Mouse (Mus musculus) gastrocnemius, adult 8-10 months (tissue): ENCODE data around the gene Btbd16. TPM values are rescaled to one million over a fixed set of nuclear protein-coding genes. Genes with fewer than 3 reads are reported as not detected.

Experiments
- DNase-seq, 2 experiments: peaks; one replicate each; pipeline ENCODE4 v3.0.0; 2022; ENCODE audit warnings: low spot score in 2 of 2
- total RNA-seq, 4 experiments: library from RNA; stranded (reverse); gene quantifications; 2 replicates each; pipeline ENCODE4 v1.2.4; 2022

The Btbd16 gene
- under 1 TPM in 1 of 4 experiments, not detected in 3; 0.21 TPM for total RNA-seq

- DNase-seq: no peak
These were observed at the start of gene Btbd16 for GRCm38 (mm10) chr7:130773914-130774630. Gene Btbd16, plus strand, starts transcription at chr7:130774069.

GRCm38 (mm10) chr7:130726185-130726584 is 47.7 kb upstream of the Btbd16 start:
- DNase-seq: no peak

GRCm38 (mm10) chr7:130726724-130727422 is 47.0 kb upstream of the Btbd16 start:
- no peak for DNase-seq

- DNase-seq: no peak
These were observed 46.3 kb upstream of the Btbd16 start for GRCm38 (mm10) chr7:130727560-130727959.

- no peak for DNase-seq
These were observed 42.1 kb upstream of the Btbd16 start for GRCm38 (mm10) chr7:130731792-130732191.

- no peak for DNase-seq
These were observed 41.0 kb upstream of the Btbd16 start for GRCm38 (mm10) chr7:130732908-130733307.

GRCm38 (mm10) chr7:130733423-130733822 is 40.4 kb upstream of the Btbd16 start:
- no peak for DNase-seq

- no peak for DNase-seq
These were observed 39.6 kb upstream of the Btbd16 start for GRCm38 (mm10) chr7:130734195-130734787.

GRCm38 (mm10) chr7:130741099-130741498 is 32.8 kb upstream of the Btbd16 start:
- DNase-seq: no peak

GRCm38 (mm10) chr7:130743239-130744025 is 30.4 kb upstream of the Btbd16 start:
- no peak for DNase-seq

GRCm38 (mm10) chr7:130749165-130749564 is 24.7 kb upstream of the Btbd16 start:
- no peak for DNase-seq

- no peak for DNase-seq
These were observed 22.9 kb upstream of the Btbd16 start for GRCm38 (mm10) chr7:130750752-130751490.

GRCm38 (mm10) chr7:130751678-130752077 is 22.2 kb upstream of the Btbd16 start:
- DNase-seq: no peak

GRCm38 (mm10) chr7:130754790-130755189 is 19.1 kb upstream of the Btbd16 start:
- no peak for DNase-seq

GRCm38 (mm10) chr7:130756343-130756835 is 17.5 kb upstream of the Btbd16 start:
- DNase-seq: no peak

- DNase-seq: no peak
These were observed 16.5 kb upstream of the Btbd16 start for GRCm38 (mm10) chr7:130757326-130757865.

GRCm38 (mm10) chr7:130762071-130762897 is 11.6 kb upstream of the Btbd16 start:
- DNase-seq: peak in 1 of 2 experiments; percentile 22

GRCm38 (mm10) chr7:130764160-130764559 is 9.7 kb upstream of the Btbd16 start:
- DNase-seq: no peak

- no peak for DNase-seq
These were observed 7.3 kb upstream of the Btbd16 start for GRCm38 (mm10) chr7:130766411-130767170.
